Mouse (Mus musculus): ENCODE data around the gene Bcr.

The Bcr gene

DNA sequence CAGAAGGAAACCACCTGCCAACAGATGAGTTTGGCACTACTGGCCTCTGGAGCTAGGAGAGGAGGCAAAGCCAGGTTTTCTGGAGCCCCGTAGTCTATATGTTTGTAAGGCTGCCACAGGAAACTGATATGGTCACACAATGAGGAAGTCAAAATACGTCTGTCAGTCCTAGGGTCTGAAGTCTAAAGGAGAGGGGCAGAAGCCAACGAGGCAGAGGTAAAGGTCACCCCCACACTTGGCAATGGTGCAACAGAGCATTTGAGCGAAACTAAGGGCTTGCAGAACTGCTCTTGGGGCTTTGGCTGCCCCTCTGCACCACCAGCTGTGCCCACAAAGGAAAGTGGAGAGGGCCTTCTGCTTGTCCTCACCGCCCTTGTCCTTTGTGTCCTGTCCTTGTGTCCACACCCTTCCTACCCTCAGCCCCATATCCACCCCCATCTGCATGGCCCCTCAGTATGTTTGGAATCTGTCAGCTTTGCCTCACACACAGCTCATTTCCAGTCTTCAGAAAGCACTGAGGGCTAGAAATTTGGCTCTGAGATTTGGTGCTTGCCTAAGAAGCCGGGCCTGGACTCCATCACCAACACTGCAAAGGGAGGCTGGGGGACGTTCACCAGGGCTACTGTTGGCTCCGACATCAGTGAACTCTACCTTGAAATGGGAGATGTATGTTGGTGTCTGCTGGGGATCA lies 127.1 kb downstream of the Bcr start:
- peak; percentile 82 for DNase-seq

GRCm38 (mm10) chr10:75191647-75192046 lies 131.3 kb downstream of the Bcr start:
- peak; percentile 65 for DNase-seq

DNA sequence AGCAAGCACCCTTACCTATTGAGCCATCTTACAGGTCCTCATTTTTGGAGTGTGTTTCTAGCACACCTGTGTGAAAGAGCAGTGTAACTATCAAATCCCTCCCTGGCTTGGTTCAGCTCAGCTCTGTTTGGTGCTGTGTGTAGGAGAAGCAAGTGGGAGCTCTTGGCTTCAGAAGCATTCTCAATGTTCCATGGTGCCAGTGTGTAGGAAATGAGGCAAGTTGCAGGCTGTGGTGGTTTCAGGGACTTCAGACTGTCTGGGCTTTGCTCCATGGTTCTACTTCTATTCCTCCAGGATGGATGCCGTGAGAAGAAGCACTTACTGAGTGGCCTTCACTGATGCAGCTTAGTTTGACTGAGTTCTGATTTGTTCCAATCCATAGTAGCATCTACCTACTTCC lies 137.4 kb downstream of the Bcr start:
- DNase-seq, result peak; percentile 44

DNA sequence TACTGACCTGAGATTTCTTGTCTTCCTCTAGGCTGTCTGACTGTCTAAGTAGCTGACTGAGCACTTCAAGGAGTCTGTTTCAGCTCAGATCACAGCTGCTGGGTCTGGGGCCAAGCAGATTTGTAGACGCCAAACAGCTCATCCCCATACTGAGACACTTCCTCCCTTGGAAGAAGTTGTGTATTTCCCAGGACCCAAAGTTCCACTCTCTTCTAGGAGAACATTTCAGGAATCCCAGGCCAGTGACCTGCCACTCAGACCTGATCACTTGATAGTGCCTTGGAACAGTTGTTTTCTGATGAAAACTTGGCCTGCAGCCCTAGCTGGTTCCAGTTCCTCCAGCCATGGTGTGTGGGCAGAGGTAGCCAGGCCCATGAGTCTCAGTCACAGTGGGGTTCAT lies 140.3 kb downstream of the Bcr start:
- DNase-seq, result peak; percentile 85

GRCm38 (mm10) chr10:75206192-75206591 lies 145.8 kb downstream of the Bcr start:
- DNase-seq, result peak; percentile 5

DNA sequence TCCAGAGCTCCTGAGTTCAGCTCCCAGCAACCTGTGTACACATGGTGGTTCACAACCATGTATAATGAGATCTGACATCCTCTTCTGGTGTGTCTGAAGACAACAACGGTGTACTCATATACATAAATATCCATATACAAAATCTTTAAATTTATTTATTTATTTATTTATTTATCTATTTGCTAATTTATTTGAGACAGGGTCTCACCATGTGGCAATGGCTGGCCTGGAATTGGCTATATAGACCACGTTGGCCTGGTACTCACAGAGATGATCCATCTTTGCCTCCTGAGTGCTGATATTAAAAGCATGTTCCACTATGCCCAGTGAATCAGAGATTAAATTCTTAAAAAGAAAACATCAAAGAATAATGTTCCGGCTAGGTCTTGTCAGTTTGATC lies 150.4 kb downstream of the Bcr start:
- DNase-seq, result peak; percentile 54

- peak; percentile 100 for DNase-seq
Observed at GRCm38 (mm10) chr10:75211807-75212645, 151.6 kb downstream of the Bcr start, which contains the start of gene Specc1l. Gene Specc1l (plus strand): TSS chr10:75212073.

DNA sequence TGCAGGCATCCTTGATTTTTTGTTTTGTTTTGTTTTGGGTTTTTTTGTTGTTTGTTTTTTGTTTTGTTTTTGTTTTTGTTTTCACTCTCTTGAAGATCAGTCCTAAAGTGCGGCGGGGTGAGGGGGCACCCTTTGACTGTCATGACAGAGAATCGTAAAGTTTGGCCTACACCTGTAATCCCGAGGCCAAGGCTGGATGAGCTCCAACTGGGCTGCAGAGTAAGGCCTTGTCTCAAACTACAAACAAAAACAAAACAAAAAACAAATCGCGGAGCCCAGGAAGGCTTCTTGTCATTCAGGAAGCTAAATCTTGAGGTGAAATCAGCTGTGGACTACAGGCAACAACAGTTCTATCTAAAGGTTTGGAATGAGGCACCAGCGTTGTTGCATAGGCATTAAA lies 152.6 kb downstream of the Bcr start:
- DNase-seq, result peak; percentile 92

DNA sequence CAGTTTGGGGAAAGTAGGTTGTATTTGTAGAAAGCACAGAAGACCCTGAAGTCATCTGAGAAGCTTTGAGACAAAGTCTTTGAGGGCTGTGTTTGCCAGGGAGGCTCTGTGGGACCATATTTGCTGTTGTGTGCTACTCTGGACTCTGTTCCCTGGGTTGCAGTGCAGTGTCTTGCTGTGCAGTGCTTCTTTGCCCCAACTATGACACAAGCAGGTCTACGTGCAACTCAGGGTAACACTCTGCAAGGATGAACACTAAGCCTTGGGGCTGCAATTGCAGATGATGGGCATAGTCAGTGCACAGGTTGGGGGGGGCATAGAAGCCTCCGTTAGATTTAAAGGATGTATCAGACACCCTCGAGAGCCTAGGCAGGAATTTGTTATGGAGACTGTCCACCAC lies 160.3 kb downstream of the Bcr start:
- peak; percentile 86 for DNase-seq

DNA sequence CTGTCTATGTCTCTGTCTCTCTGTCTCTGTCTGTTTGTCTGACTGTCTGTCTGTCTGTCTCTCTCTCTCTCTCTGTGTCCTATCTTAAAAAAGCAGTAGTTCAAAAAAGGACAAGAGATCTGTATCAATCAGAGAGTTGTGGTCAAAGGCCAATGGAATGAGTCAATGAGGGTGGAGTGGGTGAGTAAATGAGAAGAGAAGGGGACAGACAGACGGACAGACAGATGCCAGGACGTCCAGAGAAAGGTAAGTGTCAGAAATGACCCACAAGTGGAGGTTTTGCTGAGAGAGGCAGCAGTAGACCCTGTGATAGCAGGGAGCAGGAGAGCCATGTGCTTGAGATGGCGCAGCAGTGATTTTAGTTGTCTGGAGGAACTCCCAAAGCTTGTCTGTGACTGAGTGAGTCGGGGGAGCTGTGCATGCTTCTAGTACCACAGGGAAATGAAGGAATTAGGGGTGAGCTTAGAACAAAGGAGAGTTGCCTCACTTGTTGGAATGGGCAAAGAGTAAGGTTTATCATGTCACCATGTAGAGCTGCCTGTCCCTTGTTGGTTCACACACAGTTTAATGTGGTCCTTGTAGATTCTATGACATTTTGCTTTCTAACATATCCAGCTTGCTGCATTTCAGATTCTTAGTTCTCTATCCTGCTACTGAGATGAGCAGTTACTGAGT lies 161.7 kb downstream of the Bcr start:
- DNase-seq, result peak; percentile 77

DNA sequence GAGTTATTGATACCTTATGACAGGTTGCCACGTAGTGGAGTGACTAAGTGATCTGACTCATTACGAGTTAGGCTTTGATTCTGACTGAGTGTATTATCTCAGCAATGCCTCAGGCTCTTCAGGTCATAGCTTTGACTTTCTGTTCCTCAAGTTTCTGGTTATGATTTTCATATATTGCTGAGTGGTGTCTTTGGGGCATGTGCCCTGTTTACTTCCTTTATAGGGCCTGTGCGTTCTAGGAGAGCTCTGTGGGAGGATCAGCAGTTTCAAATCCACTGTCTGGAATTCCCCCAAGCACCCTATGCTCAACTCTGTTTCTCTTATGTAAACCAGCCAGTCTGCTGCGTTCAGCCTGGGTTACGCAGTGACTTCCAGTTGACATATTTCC lies 162.2 kb downstream of the Bcr start:
- DNase-seq, result peak; percentile 98

DNA sequence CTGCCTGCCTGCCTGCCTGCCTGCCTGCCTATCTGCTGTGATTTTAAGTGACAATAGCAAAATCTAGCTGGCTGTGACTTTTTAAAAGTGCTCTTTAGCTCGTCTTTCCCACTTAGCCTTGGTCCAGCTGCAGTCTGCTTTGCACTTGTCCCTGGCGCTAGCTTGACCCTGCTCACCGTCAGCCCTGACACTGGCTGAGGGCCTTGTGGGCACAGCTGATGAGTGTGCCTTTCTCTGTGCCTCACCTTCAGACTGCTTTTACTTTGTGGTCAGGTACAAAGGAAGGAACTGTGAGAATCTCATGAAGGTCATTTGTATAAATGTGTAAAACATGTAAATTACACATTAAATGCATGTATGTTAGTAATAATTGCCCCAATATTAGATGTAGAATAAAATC lies 163.8 kb downstream of the Bcr start:
- DNase-seq, result peak; percentile 63

- DNase-seq, result no peak
Observed at GRCm38 (mm10) chr10:75224630-75225029, 164.2 kb downstream of the Bcr start.

DNA sequence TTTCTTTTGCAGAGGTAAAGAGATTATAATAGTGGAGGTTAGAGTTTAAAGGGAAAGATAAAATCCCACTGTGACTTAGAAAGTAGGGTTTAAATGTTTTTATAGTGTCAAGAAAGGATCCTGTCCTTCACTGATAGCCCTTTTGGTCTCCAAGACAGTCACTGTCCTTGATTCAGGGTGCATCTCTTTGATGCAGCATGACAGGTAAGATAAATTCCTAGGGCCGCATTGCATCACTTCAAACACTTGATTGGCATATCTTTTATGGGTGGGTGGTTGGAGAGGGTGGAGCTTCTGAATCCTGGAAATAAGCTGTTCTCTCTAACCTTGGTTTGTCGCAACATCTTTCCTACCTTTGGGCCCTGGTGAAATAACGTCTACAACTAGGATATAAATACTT lies 167.0 kb downstream of the Bcr start:
- DNase-seq, result peak; percentile 15

DNA sequence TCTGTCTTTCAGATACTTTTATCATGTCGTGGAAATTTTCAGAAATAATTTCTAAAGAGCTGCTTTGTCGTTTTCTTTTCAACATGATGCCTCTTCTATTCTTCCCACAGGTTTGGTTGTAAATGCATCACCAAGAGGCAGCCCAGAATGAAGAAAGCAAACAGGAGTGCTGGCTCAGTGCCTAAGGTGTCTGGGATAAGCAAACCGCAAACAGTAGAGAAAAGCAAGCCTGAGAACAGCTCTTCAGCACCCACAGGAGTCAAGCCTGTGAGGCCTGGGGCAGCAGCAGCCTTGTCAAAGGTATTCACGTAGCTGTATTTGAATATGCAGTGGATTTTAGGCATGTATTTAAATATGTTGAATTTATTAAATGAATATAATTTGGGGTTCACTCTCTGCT lies 170.2 kb downstream of the Bcr start:
- peak; percentile 46 for DNase-seq

DNA sequence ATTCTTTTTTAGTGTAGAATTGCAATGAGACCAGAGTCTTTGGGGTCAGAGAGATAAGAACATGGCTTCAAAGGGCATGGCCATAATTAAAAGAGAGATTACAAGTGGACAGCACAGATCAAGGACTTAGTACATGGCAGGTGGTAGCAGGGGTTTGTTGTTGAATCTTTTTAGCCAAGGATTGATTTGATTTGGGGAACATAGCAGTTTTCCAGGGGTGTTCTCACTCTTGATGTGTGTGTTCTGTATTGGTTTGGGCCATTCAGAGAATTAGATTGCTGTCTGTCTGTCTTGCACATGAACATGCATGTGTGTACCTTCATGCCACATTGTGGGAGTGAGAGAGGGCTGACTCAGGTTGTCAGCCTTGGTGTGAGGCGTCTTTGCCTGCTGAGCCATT lies 171.5 kb downstream of the Bcr start:
- DNase-seq, result peak; percentile 56

DNA sequence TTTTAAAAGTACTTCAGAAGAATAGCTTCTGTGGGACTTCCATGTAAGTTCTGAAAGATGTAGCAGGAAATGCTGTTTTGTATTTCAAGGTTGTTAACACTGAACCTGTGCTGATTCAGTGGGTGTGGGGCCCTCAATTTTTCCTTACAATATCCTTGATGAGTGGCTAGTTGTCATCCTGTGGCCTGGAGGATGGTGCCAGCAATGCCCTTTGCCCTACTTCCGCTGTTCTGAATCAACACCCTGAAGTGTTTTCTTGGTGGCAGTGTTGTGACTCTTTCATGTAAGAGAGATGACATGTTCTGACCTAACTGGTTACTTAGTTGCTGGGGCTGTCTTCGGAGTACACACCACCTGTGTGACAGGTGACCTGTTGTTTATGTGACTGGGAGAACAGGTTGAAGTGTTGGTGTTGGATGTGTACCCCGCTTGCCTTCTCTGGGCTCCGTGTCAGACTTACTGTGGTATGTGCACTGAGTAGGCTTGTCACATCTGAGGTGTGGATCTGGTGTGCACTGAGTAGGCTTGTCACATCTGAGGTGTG lies 172.3 kb downstream of the Bcr start:
- DNase-seq, result peak; percentile 76

- DNase-seq, result peak; percentile 23
Observed at GRCm38 (mm10) chr10:75233489-75233888, 173.1 kb downstream of the Bcr start.

All from heart, adult 11 months (tissue).